Mouse (Mus musculus) kidney, adult 2 months (tissue): Measurements from ENCODE around the gene Crybb3.

Experiments used
- CTCF ChIP-seq: fragments of 200-500 bp; conservative IDR thresholded peaks from 2 replicates; pipeline ENCODE4 v1.5.1; 2011; ENCODE audit warnings: low read depth, mild to moderate bottlenecking, control low read depth, low read length, moderate library complexity, mixed read lengths; ENCODE audit not compliant: insufficient read depth, insufficient read length
- POLR2A ChIP-seq: fragments of 200-500 bp; IDR thresholded peaks from one replicate; pipeline ENCODE4 v1.6.1; 2011; ENCODE audit warnings: low read depth, low read length, control low read depth

DNA sequence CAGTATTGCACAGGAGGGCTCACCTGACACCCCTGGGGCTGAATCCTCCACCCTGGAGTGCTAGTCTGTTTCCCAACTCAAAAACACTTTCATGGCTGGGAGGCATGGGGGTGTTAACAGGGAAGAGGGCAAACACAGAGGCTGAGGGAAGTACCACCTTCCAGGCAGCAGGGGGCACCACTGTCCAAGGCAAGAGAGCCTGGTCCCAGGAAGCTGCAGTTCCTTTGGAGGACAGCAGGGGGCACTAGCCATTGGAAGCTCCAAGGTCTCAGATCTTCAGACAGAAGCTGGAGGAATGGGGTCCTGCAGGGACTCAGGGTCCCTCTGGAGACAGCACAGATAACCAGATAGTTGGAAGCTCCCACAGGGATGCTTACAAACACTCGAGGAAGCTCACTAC is 18.2 kb upstream of the Crybb3 start:
- TF ChIP-seq POLR2A (no peak), CTCF (peak; percentile 100; the same call in 1 of the 2 replicates)
